Mouse (Mus musculus): ENCODE measurements around the gene Snx29.

- TF ChIP-seq EP300 (IDR thresholded peaks at IDR 0.05; ENCODE audit: insufficient read depth, low read depth, low read length) = no peak
- TF ChIP-seq POLR2A (IDR thresholded peaks at IDR 0.05; ENCODE audit: insufficient read depth, low read depth, low read length) = no peak
Observed at GRCm38 (mm10) chr16:11621042-11621441, 298.3 kb downstream of the Snx29 start.

All from heart, adult 2 months (tissue).